Mouse (Mus musculus) lung, adult 2 months (tissue): ENCODE data around the gene Alg9.

ENCODE experiments used
- CTCF ChIP-seq: fragments of 200-500 bp; IDR thresholded peaks from 2 replicates; pipeline ENCODE4 v1.5.1; 2011; ENCODE audit warnings: mild to moderate bottlenecking, low read length, control low read depth; ENCODE audit not compliant: insufficient read depth
- POLR2A ChIP-seq: fragments of 200-500 bp; IDR thresholded peaks from 2 replicates; pipeline ENCODE4 v1.6.1; 2011; ENCODE audit warnings: low read depth, mild to moderate bottlenecking, control low read depth, low read length, borderline replicate concordance; ENCODE audit errors: extremely low read depth

DNA sequence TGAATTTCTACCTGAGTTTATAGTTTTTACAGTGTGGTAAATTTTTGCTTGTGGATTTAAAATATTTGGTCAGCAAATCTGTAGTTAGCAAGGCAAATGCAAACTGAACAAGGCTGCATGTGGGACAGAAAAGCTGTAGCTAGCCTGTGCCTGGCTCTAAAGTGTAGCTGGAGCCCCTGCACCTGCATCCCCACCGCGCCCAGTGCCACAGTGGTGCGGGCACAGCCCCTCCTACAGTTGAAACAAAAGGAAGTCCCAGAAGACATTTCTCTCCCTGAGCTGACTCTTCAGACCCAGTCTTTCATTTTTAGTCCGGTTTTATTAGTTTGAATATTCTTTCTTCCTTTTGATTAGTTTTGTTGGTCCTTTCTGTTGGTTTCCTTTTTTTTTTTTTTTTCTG lies 40.8 kb downstream of the Alg9 start:
- TF ChIP-seq CTCF (no peak), POLR2A (no peak)
